Mouse (Mus musculus) C2C12 (cell line): ENCODE data around the gene D630036H23Rik. TPM values are rescaled to one million over a fixed set of nuclear protein-coding genes. Genes with fewer than 3 reads are reported as not detected.

ENCODE experiments used
- H3K27me3 ChIP-seq: one replicate; pipeline ENCODE4 v1.6.1; 2011; ENCODE audit not compliant: control insufficient read depth, insufficient read depth, insufficient read length
- H3K36me3 ChIP-seq: one replicate; pipeline ENCODE4 v1.6.1; 2011; ENCODE audit not compliant: control insufficient read depth, insufficient read depth
- H3K4me3 ChIP-seq: one replicate; pipeline ENCODE4 v1.5.1; 2011; ENCODE audit warnings: mild to moderate bottlenecking, control low read depth; ENCODE audit not compliant: poor library complexity, insufficient read depth, severe bottlenecking
- H3K79me2 ChIP-seq: one replicate; pipeline ENCODE4 v1.6.1; 2011; ENCODE audit not compliant: control insufficient read depth, insufficient read depth
- H3K79me3 ChIP-seq: one replicate; pipeline ENCODE4 v1.6.1; 2011; ENCODE audit warnings: low read depth, control low read depth
- H3ac ChIP-seq: one replicate; pipeline ENCODE3; 2011; ENCODE audit warnings: low read depth; ENCODE audit not compliant: control insufficient read depth, insufficient read length
- CEBPB ChIP-seq: IDR thresholded peaks from one replicate; pipeline ENCODE4 v1.6.1; 2011; ENCODE audit warnings: low read depth, mild to moderate bottlenecking, control low read depth, moderate library complexity
- CTCF ChIP-seq: IDR thresholded peaks from one replicate; pipeline ENCODE4 v1.5.1; 2011; ENCODE audit not compliant: control insufficient read depth, insufficient read depth, insufficient read length
- FOSL1 ChIP-seq: IDR thresholded peaks from one replicate; pipeline ENCODE4 v1.8.0; 2011; ENCODE audit warnings: mild to moderate bottlenecking, low read length; ENCODE audit not compliant: poor library complexity, insufficient read depth, severe bottlenecking
- MAX ChIP-seq: IDR thresholded peaks from one replicate; pipeline ENCODE4 v1.6.1; 2011; ENCODE audit warnings: mild to moderate bottlenecking, control low read depth
- MYOD1 ChIP-seq: IDR thresholded peaks from one replicate; pipeline ENCODE4 v1.6.1; 2011; ENCODE audit warnings: low read depth; ENCODE audit not compliant: control insufficient read depth, insufficient read length
- MYOG ChIP-seq: IDR thresholded peaks from one replicate; pipeline ENCODE4 v1.6.1; 2011; ENCODE audit not compliant: control insufficient read depth, insufficient read length; ENCODE audit errors: extremely low read depth
- USF1 ChIP-seq: IDR thresholded peaks from one replicate; pipeline ENCODE4 v1.6.1; 2011; ENCODE audit warnings: low read depth, mild to moderate bottlenecking, control low read depth, moderate library complexity
- long read RNA-seq, 2 experiments: library from polyadenylated mRNA; unstranded; transcript quantifications; one replicate each; pipeline ENCODE4 v2.0.0; 2019 to 2020
- polyA plus RNA-seq: library from polyadenylated mRNA; unstranded; fragments of >200 nt; fragmentation: generic; extraction: Trizol; gene quantifications from one replicate; pipeline ENCODE4 v1.2.1, GENCODE M21; 2012; ENCODE audit warnings: missing spikeins

Gene D630036H23Rik
- polyA plus RNA-seq: 0.43 TPM
- long read RNA-seq, experiment 1: 0 reads
- long read RNA-seq, experiment 2: 0 reads

DNA sequence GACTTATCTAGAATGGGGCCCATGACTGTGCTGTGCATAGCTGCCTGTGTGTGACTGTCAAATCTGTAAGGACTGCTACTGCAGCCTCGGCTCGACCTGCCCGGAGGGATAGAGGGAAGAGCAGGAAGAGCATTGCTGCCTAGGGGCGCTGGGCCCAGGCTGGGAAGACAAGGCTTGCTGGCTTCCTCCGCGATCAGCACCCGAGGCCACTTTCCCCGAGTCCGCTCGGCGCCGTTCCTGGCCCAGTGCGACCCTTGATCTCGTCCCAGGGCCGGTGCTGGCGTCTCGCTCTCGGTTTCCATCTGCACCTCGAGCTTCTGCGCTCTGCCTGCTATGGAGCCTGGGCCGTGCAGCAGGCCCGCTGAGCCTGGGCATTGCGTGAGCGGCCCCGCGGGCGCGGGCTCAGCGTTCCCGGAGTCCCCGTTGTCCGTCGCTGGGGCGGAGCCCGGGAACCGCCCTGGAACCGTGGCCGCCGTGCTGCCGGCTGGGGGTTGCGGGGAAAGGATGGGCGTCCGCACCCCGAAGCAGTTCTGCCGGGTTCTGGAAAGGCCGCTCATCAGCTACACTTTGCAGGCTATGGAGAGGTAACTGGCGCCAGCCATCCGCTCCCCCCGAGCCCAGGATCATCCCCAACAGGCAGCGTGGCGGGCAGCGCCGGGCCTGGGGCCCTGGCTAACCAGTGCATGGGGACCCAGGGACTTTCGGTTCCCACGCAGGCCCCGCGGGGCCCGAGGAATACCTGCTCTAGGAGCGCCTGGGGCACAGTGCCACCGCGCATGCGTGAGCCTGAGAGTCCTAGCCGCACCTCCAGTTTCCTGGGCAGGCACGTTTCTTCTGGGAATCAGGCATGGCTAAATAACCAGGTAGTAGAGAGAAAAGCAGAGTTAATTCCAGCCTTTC is at the start of gene D630036H23Rik, which contains the start of gene Ispd:
Gene D630036H23Rik (minus strand): TSS at position 741 of the 900 bp plus-strand sequence.
Gene Ispd (plus strand): TSS at position 10 of the 900 bp plus-strand sequence.
- Histone ChIP-seq H3K4me3 (peak within 1 kb of the TSS; percentile 29), H3K27me3 (no peaks in the 10 kb centered on the region), H3K79me3 (no peaks in the 10 kb centered on the region), H3K36me3 (no peaks in the 10 kb centered on the region), H3K79me2 (no peaks in the 10 kb centered on the region), H3ac (peak within 1 kb of the TSS; percentile 97)
- TF ChIP-seq MYOG: no peak
- no peak for TF ChIP-seq MAX
- no peak for TF ChIP-seq FOSL1
- TF ChIP-seq CEBPB: no peak
- no peak for TF ChIP-seq CTCF
- TF ChIP-seq USF1: no peak
- no peak for TF ChIP-seq MYOD1

DNA sequence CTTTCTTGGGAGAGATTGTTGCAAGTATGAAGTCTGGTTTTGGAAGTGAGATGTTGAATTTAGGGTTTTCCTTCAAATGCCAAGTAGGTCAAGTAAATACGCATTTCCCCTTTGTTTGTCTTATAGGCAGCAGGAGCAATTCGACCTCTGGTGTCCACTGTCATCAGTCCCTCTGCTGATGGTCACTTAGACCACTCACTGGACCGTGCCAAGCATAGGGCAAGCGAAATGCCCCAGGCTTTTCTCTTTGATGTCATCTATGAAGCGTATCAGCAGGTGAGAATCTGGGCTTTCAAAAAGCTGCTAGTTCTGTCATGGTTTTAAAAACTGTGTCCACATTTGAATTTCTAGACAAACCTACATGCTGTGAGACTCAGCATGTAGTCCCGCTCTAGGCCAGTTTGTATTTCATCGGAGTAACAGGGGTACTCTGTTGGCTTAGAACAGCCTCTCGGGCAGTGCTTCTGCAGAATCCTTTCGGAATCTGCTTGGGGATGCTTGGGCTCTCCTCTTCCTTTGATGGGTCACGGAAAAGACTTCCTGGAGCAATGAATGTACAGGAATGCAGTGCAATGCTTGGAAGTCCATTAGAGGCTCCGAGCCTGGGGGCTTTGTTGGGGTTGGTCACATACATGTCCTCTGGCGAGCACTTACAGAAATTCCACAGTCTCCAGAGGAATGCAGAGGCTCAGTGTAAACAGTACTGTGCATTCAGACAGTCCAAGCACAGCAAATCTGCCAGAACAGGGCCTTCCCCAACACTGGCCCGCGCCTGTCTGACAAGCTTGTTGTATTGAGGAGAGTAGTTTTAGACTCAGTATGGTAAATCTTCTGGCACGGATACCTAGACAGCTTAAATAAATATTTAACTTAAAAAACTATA is 44.4 kb upstream of the D630036H23Rik start:
- no peak for TF ChIP-seq FOSL1
- no peak for TF ChIP-seq CTCF
- TF ChIP-seq MYOD1: no peak
- no peak for TF ChIP-seq MAX
- no peak for TF ChIP-seq USF1
- no peak for TF ChIP-seq CEBPB
- TF ChIP-seq MYOG: no peak
- Histone ChIP-seq H3ac (no peak overlapping the region), H3K79me2 (no peaks in the 10 kb centered on the region), H3K4me3 (no peak overlapping the region), H3K27me3 (no peaks in the 10 kb centered on the region), H3K79me3 (no peaks in the 10 kb centered on the region), H3K36me3 (no peaks in the 10 kb centered on the region)

DNA sequence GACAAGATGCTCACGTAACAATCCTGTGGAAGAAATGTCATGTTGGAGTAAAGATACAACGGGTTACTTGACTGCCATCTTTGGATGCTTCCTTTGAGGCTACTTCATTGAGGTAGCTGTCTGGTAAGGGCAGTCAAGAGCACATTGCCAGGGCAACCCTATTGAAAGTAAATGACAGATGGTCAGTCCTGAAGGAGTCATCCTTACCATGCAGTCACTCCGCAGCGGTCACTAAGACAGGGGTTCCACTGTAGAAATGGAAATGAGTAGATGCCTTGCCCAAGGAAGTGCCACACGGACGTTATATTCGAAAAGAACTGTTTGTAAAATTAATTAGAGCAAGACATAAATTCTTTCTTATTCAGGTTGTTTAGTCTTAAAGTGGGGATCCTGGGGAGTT is 43.3 kb upstream of the D630036H23Rik start:
- no peaks in the 10 kb centered on the region for H3K36me3 ChIP-seq
- H3K4me3 ChIP-seq: no peak overlapping the region
- no peaks in the 10 kb centered on the region for H3K79me2 ChIP-seq
- H3ac ChIP-seq: no peak overlapping the region
- H3K27me3 ChIP-seq: no peaks in the 10 kb centered on the region
- TF ChIP-seq USF1 (no peak), MYOD1 (no peak), CEBPB (no peak), CTCF (no peak), MAX (no peak), FOSL1 (no peak), MYOG (no peak)
- H3K79me3 ChIP-seq: no peaks in the 10 kb centered on the region

DNA sequence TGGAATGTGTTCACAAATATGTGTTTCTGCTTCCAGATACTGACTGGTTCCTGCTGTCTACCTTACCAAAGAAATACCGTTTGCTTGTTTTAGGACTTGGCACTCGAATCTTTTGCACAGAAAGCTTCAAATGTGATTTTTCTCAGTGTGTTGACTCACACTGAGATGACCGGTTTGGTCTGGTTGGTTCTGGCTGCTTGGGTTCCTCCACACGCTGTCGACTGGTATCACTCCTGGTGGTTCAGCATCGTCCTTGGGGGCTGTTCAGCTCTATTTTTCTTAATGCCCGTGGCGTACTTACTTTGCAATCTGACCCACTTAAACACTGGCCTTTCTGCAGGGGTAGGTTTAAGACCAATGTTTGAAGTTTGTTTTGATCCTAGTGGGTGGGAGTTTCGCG is 41.7 kb upstream of the D630036H23Rik start:
- Histone ChIP-seq H3ac (no peak overlapping the region), H3K79me3 (no peaks in the 10 kb centered on the region), H3K27me3 (no peaks in the 10 kb centered on the region), H3K79me2 (no peaks in the 10 kb centered on the region), H3K36me3 (no peaks in the 10 kb centered on the region), H3K4me3 (no peak overlapping the region)
- TF ChIP-seq FOSL1 (no peak), MAX (no peak), USF1 (no peak), MYOG (no peak), CEBPB (no peak), MYOD1 (no peak)

DNA sequence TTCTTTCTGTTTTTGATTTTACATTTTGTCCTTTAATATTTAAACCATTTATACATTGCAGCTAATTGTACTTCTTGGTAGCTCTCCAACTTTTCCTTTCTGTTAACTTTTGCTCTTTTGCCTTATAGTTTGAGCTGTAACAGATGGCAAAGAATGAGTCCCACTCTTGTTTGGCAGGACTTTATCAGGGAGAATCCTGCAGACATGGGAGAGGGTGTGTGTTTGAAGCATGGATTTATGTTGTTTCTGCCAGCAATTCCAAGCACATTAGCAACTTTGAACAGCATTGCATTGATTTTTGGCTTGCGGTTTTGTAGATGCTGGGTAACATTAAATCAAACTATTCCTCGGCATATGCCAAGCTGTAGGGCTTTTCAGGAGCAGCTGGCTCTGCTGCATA is 13.1 kb upstream of the D630036H23Rik start:
- Histone ChIP-seq H3K36me3 (no peaks in the 10 kb centered on the region), H3K27me3 (no peaks in the 10 kb centered on the region), H3ac (no peak overlapping the region), H3K79me2 (no peaks in the 10 kb centered on the region), H3K79me3 (no peaks in the 10 kb centered on the region), H3K4me3 (no peak overlapping the region)
- TF ChIP-seq CTCF (no peak), MYOD1 (peak; percentile 34)
